Mouse (Mus musculus) retina, postnatal 7 days (tissue): ENCODE data around the gene Phldb2.

Source experiments
- DNase-seq: peaks from one replicate; pipeline ENCODE4 v3.0.0-alpha.2; 2012; ENCODE audit warnings: low read depth, low spot score

Gene Phldb2

DNA sequence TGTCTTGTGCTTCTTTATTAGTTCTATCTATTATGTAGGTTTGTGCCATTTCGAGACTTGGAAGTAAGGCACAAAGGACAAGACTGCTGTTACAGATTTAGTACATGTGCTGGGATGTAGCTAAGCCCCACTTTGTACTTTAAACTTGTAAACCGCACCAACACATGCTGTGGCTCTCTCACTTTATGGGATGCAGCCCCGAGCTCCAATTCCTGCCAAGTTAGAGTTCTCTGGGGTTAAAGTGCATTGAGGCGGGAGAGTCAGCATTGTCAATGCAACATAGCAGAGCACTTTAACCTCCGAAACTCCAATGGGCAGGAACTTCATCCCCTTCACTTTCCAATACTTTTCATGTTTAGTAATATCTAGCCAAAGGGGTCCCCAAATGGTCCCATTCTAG lies 224.2 kb downstream of the Phldb2 start:
- DNase-seq, result no peak

GRCm38 (mm10) chr16:45724742-45725102 lies 228.7 kb downstream of the Phldb2 start:
- no peak for DNase-seq

- DNase-seq, result peak; percentile 56
These were observed 229.2 kb downstream of the Phldb2 start, which contains the start of gene Tagln3 for GRCm38 (mm10) chr16:45724061-45724741. Gene Tagln3, minus strand, starts transcription at chr16:45724608.

- no peak for DNase-seq
These were observed 230.1 kb downstream of the Phldb2 start for GRCm38 (mm10) chr16:45723172-45723901.

DNA sequence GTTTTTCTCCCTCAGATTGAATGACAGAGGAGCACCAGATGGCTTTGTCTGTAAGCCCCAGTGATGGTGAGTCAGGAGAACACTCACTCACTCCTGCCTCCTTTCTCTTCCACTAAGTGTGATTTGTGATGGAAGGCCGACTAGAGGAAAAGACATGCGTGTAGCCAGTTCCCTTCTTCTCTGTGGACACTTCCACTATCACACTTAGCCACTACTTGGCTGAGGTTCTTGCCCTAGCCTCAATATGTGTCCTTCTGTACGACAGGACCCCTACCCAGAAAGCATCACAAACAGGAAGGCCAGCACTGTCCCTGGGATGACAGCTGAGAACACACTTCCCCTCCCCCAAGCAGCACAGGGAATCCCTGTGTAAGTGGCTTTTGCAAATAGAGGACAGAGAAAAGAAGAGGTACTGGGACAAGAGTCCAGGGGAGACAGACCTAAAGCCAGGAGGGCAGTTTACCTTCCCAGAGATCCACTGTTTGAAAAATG lies 230.9 kb downstream of the Phldb2 start:
- DNase-seq, result no peak

DNA sequence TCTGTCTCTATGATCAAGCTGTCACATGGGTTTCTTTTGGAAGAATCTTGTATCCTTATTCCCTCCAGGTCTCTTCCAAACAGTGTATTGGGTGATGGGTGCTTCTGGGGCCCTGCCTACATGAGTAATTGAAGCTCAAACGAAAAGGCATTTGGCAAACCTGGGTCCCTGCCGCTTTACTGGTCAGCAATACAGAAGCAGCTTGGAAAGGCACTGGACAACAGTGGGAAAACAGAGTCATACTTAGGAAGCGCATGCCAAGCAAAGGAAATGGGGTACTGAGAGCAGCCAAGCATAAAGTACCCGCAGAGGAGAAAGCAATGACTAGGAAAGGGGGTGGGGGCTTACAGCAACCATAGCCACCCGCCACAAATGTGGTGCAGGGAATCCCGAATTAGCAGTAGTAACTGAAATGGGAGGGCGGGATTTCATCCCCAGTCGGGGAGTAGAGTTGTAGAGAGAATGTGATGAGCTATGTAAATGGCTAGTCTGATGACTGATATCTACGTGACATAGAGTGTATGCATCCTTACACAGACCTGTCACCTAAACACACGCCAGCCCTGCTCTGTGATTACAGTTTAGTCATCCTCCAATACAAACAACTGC lies 233.3 kb downstream of the Phldb2 start:
- no peak for DNase-seq

- no peak for DNase-seq
These were observed 235.1 kb downstream of the Phldb2 start for GRCm38 (mm10) chr16:45718296-45718695.

- no peak for DNase-seq
These were observed 238.8 kb downstream of the Phldb2 start for GRCm38 (mm10) chr16:45714489-45715150.

GRCm38 (mm10) chr16:45713878-45714277 lies 239.5 kb downstream of the Phldb2 start:
- no peak for DNase-seq

DNA sequence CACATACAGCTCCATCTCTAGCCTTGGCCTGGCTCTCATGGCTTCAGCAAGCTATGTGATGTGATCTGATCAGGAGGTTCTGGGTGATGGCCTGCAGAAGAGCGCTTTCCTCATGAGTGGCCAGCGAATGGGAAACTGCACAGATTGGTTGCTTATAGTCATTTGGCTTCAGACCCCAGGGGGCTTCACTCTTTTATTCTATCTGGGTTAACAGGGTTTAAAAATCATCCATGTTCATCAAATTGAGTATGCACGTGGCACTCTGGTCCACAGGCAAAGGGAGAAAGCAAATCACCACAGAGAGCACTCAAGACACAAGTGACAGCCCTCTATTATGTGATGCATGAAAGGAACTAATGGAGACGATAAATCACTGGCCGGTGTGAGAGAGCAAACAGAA lies 240.1 kb downstream of the Phldb2 start:
- no peak for DNase-seq

DNA sequence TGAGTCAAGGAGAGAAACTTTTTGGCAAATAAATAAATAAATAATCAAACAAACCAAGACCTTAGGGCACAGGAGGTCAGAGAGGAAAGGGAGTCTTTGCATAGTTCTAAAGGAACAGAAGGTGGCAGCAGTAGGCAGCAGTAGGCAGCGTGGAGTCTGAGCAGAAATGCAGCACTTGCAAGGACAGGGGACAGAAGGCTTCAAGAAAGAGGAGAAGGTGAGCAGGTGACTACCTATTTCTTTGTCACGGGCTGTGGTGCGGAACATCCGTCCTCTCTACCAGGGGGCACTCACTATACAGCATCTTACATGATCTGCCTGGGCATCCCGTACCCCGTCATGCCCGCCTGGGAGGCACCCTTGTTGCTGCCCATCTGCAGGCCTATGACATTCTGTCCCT lies 242.1 kb downstream of the Phldb2 start:
- DNase-seq, result no peak

GRCm38 (mm10) chr16:45699301-45699700 lies 254.1 kb downstream of the Phldb2 start:
- no peak for DNase-seq

GRCm38 (mm10) chr16:45697996-45698395 lies 255.4 kb downstream of the Phldb2 start:
- DNase-seq, result no peak
